Mouse (Mus musculus): ENCODE results near the gene Rln3.

Gene Rln3

DNA sequence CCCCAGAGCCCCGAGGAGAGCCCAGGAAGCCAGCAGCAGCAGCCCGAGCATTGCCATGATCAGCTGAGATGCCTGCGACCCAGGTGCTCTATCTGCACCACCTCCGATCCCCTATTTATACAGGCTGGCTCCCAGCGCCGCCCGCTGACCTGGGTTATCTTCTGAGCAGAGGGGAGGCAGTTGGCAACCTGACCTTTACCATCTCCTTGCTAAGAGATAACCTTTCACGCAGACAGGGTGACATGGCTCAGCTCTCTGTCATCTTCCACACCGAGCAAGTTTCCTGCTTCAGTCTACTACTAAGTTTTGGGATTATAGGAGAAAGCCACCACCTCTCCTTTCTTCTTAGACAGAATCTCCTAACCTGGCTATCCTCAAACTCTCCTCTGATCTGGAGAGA is at the start of gene Rln3:
Gene Rln3 (minus strand): TSS at position 101 of the 400 bp plus-strand sequence.
- DNase-seq (ENCODE audit: low spot score) = no peak

- DNase-seq (ENCODE audit: low spot score) = no peak
These were observed 45.8 kb upstream of the Rln3 start for GRCm38 (mm10) chr8:84090585-84090984.

DNA sequence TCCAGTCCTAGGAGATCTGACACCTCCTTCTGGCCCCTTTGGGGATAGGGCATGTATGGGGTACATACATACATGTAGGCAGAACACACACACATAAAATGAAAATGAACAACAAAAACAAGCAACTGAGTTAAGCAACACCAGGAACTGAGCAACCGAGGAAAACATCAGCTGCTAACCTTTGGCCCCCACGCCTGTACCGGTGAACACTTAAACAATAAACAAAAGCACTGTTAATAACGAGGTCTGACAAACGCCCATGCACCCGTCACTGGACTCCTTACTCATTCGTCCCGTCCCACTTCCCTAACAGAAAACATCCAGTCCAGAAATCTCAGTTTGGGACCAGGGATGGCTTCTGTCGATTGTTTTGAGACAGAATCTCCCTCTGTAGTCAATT is 44.5 kb upstream of the Rln3 start:
- no peak for DNase-seq (ENCODE audit: low spot score)

DNA sequence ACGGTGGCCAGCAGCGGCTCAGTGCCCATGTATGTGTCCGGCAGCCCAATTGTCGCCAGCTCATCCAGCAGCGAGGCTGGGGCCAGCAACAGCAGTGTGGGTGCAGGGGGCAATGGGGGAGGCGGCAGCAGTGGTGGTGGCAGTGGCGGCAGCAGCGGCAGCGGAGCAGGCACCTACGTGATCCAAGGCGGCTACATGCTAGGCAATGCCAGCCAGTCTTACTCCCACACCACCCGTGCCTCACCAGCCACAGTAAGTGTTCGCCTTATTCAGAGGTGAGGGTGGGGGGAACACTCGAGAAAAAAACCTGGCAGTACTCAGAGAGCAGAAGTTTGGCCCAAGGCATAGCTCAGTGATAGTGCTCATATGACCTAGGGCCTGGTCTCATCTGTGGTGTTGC is 43.0 kb upstream of the Rln3 start:
- no peak for DNase-seq (ENCODE audit: low spot score)

DNA sequence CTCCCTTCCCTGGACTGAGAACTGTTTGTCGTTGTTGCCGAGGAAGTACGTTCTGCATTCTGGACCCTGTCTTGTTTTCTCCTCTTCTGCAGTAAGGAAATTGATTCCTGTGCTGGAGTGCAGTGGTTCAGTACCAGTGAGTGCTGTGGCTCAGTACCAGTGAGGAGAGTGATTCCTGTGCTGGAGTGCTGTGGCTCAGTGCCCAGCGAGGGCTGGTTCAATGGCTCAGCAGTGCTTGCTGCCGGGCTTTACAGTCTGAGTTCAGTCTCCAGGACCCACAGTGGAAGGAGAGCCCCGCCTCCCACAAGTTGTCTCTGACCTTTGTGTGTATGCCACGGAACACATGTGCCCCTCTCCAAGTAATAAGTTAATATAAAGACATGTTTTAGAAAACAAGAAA is 42.4 kb upstream of the Rln3 start:
- DNase-seq (ENCODE audit: low spot score) = no peak

GRCm38 (mm10) chr8:84084341-84085115 is 39.7 kb upstream of the Rln3 start:
- DNase-seq (ENCODE audit: low spot score) = no peak

- DNase-seq (ENCODE audit: low spot score) = no peak
These were observed 39.0 kb upstream of the Rln3 start for GRCm38 (mm10) chr8:84083829-84084241.

DNA sequence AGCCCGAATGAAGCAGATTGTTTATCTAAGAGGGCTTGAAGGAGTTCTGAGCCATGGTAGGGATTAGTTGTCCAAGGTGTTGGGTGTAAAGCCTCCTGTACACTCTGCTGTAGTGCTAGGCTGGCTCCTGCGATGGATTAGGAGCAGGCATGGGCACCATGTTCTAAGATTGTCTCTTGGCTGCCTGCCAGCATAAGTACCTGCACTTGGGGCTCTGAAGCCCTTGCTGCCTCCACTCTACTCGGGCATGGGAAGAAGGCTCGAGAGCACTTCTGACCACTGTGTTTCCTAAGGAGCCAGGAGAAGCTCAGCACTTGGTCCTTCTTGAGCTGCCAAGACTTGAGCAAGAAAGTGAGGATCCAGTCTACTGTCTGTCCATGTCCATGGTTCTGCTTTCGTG is 34.4 kb upstream of the Rln3 start:
- DNase-seq (ENCODE audit: low spot score) = no peak

DNA sequence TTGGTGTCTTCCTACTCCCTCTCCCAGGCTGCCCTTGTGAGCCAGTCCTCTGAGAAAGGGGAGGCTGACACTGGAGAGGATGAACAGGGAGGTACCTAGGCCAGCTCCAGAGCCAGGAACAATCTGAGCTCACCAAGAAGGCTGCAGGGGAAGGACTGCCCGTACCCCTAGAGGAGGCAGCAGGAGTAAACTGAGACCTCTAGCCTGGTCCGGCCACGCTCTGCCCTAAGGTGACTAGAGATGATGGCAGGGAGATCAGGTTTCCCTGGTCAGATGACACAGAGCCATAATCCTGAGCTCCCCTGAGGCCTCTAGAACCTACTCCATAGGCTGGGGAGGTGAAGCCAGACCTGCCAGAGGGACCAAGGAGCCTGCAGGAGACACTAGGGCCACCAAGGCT is 32.0 kb upstream of the Rln3 start:
- DNase-seq (ENCODE audit: low spot score) = no peak

DNA sequence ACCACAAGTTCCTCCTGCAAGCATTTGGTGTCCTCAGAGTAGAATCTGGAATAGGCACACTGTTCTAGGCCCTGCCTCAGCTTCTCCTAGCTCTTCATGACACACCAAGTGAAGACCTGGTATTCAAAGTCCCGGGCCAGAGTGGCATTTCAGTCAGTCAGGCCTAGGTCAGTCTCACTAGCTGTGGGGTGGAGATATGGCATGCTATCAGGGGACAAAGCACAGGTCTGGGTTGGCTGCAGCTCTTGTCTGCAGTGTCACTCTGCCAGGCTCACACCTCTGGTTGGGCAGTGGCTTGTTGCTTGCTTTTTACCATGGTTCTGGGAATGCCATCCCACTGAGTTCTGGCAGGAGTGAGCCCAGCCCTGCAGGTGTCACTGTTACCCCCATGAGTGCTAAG is 31.6 kb upstream of the Rln3 start:
- DNase-seq (ENCODE audit: low spot score) = no peak

- no peak for DNase-seq (ENCODE audit: low spot score)
These were observed 28.6 kb upstream of the Rln3 start for GRCm38 (mm10) chr8:84073230-84073976.

DNA sequence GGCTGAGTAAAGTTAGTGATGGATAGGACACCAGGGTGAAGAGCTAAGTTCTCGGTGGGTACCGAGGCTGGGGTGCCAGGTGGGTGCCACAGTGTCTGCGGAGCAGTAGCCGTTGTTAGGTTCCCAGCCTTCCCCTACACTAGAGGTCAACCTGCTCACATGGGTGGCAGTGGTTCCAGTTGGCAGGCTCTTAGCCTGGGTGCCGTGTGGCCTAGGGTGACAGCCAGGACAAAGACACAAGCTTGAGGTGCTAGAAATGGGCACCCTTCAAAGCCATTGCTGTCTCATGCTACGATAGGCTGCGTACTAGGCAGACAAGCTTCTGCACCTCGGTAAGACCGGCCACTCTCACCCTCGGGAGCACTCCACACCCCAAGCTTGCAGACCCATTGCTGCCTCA is 27.5 kb upstream of the Rln3 start:
- DNase-seq (ENCODE audit: low spot score) = no peak

- DNase-seq (ENCODE audit: low spot score) = no peak
These were observed 27.1 kb upstream of the Rln3 start for GRCm38 (mm10) chr8:84071921-84072320.

GRCm38 (mm10) chr8:84070667-84071066 is 25.9 kb upstream of the Rln3 start:
- peak; percentile 75 for DNase-seq (ENCODE audit: low spot score)

DNA sequence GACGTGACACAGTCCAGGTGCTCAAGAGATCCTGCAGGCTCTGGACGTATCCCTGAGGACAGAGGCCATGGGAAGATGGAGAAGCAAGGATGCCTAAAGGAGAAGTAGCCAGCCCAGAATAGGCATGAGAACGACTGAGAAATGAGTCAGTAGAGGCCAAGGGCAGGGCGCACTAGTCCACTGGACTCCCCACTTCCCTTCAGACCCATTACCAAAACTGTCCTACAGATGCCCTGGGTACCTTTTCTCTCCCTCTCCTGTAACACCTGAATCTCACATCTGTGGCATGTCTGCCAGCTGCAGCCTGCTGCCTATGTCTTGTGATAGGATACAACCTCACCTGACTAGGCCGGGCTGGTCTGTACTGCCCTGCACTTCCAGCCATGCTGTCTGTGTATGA is 25.4 kb upstream of the Rln3 start:
- DNase-seq (ENCODE audit: low spot score) = no peak

DNA sequence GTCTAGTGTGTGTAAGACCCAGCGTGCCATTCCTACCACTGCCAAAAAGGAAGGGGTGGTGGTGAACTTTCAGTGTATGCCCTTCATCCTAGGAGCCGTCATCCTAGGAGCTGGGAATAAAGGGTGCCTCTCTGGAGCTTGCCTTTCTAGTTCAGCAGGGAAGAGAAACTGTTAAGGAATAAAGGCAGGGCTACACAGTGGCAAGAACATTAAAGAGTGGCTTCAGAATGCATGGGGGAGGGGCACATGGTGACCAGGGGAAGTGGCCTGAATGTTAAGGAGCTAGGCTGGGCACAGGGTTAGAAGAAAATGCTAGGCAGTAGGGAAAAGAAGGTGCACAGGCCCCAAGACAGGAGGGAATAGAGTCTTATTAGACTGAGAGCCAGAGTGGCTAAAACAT is 24.9 kb upstream of the Rln3 start:
- DNase-seq (ENCODE audit: low spot score) = no peak

DNA sequence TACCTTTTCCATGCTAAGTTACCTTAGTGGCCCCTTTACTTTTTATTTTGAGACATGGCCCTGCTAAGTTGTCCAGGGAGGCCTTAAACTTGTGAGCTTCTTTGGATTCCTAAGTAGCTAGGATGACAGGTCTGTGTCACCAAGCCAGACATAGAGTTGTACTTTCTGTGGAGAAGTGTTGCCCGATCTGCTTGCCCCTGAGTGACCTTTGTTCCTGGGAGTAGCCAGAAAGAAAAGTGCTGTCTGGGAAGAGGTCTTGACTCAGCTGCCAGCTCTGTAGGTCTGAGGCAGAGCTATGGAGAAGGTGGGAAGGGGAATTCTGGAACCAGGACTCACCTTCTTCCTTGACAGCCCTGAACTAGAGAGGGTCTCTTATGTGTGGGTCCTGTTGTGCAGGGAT is 24.4 kb upstream of the Rln3 start:
- DNase-seq (ENCODE audit: low spot score) = no peak

- DNase-seq (ENCODE audit: low spot score) = no peak
These were observed 23.7 kb upstream of the Rln3 start for GRCm38 (mm10) chr8:84068316-84069035.

DNA sequence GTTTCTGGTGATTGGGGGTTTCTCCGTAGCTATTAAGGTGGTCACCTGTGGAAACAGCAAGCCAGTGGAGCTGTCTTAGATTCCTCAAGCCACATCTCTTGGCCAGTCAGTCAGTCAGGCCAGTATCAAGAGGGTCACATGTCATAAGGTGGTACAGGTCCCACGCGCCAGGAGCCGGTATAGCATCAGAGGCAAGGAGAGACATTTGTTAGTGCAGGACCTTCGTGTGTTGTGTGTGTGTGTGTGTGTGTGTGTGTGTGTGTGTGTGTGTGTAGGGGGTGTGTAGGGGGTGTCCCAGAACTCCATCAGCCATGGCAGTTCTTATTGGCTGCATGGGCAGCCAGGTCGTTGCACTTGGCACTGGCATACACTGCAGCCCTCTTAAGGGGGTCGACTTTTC is 23.1 kb upstream of the Rln3 start:
- no peak for DNase-seq (ENCODE audit: low spot score)

DNA sequence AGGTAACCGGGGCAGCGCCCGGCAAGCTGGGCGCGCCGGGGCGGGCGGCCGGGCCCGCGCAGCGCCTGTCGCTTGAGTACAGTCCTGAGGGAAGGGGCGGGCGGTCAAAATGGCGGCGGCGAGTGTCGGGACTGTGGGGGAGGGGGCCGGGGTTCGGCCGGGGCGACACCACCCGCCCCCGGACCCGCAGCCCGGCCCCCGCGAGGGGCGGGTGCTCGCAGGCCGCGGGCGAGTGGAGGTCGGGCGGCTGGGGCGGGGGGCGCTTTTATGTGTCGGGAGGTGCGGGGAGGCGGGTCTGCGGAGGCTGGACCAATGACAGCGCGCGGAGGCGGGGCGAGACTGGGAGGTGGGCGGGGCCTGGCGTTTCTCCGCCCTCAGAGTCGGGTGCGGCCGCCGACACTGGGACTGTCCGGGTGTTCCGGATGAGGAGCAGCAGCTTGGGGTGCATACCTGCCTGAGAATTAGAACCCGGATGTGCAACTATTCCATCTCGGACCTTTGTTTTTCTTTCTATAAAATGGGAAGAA is 22.3 kb upstream of the Rln3 start:
- peak; percentile 95 for DNase-seq (ENCODE audit: low spot score)

- peak; percentile 100 for DNase-seq (ENCODE audit: low spot score)
These were observed 21.6 kb upstream of the Rln3 start, which contains the start of gene Rfx1 for GRCm38 (mm10) chr8:84066291-84066930. Rfx1 (plus strand) TSS chr8:84066834.

GRCm38 (mm10) chr8:84065457-84066072 is 20.8 kb upstream of the Rln3 start:
- DNase-seq (ENCODE audit: low spot score) = no peak

Measured in layer of hippocampus, adult 11-12 months (tissue).